Mouse (Mus musculus) heart, adult 2 months (tissue): ENCODE data around the gene Dera.

Experiments
- CTCF ChIP-seq: fragments of 200-600 bp; IDR thresholded peaks from 2 replicates; pipeline ENCODE4 v1.8.1; 2022; ENCODE audit warnings: antibody characterized with exemption, mild to moderate bottlenecking, moderate library complexity
- EP300 ChIP-seq: fragments of 200-500 bp; IDR thresholded peaks from 2 replicates; pipeline ENCODE4 v1.6.1; 2011; ENCODE audit warnings: low read depth, low read length, control low read depth; ENCODE audit not compliant: insufficient read depth

DNA sequence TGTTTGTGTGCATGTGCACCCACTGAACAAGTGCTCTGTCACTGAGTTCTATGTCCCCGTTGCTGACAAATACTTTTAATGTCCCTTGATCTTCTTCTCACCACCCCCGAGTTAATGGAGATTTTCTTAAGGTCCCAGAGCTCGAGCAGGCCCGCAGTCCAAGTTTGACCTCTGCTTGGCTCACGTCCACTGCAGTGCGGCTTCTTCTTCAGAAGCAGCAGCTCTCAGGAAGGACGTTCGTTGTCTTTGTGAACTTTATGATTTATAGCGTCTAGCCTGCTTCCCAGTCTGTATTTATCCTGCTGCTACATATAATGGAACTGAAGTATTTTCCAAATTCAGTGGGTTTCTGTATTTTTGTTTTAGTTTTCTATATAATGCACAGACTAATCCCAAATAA, 44.9 kb downstream of the Dera start:
- no peak for TF ChIP-seq EP300
- TF ChIP-seq CTCF: no peak
